ENCODE assay signal across 8 mouse cellular contexts in genomic region chr7:119794251-119794638, GRCm38 (mm10). TPM values are rescaled to one million over a fixed set of nuclear protein-coding genes. Genes with fewer than 3 reads are reported as not detected.
DNase-seq lines count a peak whose midpoint lies in the region; ATAC-seq and TF ChIP-seq lines count a peak whose summit lies in the region.

No protein-coding gene starts in this region.

- TF ChIP-seq POLR2A in bone marrow, adult 2 months (IDR thresholded peaks at IDR 0.05; ENCODE audit: borderline replicate concordance, control insufficient read depth, low read depth, low read length), result no peak

- H3K4me1 ChIP-seq in heart, embryonic 16.5 days (ENCODE audit: control insufficient read depth, insufficient read depth, low read length), result peaks cover 9% of the 10 kb centered on the region
- H3K4me1 ChIP-seq in bone marrow, adult 2 months (ENCODE audit: control insufficient read depth, insufficient read depth, low read length), result no peaks in the 10 kb centered on the region; the same call in 1 of the 2 replicates
- H3K4me1 ChIP-seq in hindbrain, embryonic 10.5 days (replicated peaks), result peaks cover 23% of the 10 kb centered on the region

- peak overlapping the region; percentile 90 for H3K9ac ChIP-seq in heart, embryonic 16.5 days (ENCODE audit: low read length)

- peaks cover 5% of the 10 kb centered on the region for H3K36me3 ChIP-seq in heart, embryonic 16.5 days (ENCODE audit: control insufficient read depth, insufficient read depth)
- H3K36me3 ChIP-seq in hindbrain, embryonic 10.5 days, result peaks cover 25% of the 10 kb centered on the region

- H3K27me3 ChIP-seq in heart, embryonic 16.5 days (ENCODE audit: control insufficient read depth, insufficient read depth, low read length), result no peaks in the 10 kb centered on the region
- no peaks in the 10 kb centered on the region for H3K27me3 ChIP-seq in hindbrain, embryonic 10.5 days (ENCODE audit: insufficient read depth, poor library complexity, severe bottlenecking)

- H3K9me3 ChIP-seq in heart, embryonic 16.5 days (replicated peaks; ENCODE audit: control insufficient read depth, low read length), result no peaks in the 10 kb centered on the region
- no peaks in the 10 kb centered on the region for H3K9me3 ChIP-seq in hindbrain, embryonic 10.5 days

- no peak for TF ChIP-seq CTCF in bone marrow, adult 2 months (IDR thresholded peaks at IDR 0.05; ENCODE audit: control insufficient read depth, insufficient read depth, low read length)

- peak overlapping the region; percentile 91 for H3K4me2 ChIP-seq in heart, embryonic 16.5 days (ENCODE audit: low read depth, low read length)

- no peak for DNase-seq in heart, adult 18-20 months
- no peak for DNase-seq in hindbrain, embryonic 10.5 days (ENCODE audit: low spot score)
- no peak for DNase-seq in adipocyte (ENCODE audit: low spot score)
- DNase-seq in left cerebral cortex, adult 9 months (ENCODE audit: low spot score in 2 of 2), result no peak
- no peak for DNase-seq in cerebellum, postnatal 4 days (ENCODE audit: low spot score in 2 of 2)

- H3K27ac ChIP-seq in heart, embryonic 16.5 days (ENCODE audit: low read length), result peak overlapping the region; percentile 85
- H3K27ac ChIP-seq in bone marrow, adult 2 months (ENCODE audit: control insufficient read depth, insufficient read depth, low read depth, low read length, poor library complexity), result peak overlapping the region; percentile 73
- peak overlapping the region; percentile 93 for H3K27ac ChIP-seq in hindbrain, embryonic 10.5 days

- 0% methylated on average over 20 of the region's 21 CpGs for WGBS in heart, embryonic 16.5 days
- under 1% methylated on average over 21 of the region's 21 CpGs for WGBS in bone marrow, adult 2 months
- under 1% methylated on average over 21 of the region's 21 CpGs for whole genome bisulfite sequencing in hindbrain, embryonic 10.5 days

- H3K4me3 ChIP-seq in heart, embryonic 16.5 days (ENCODE audit: low read length), result peak overlapping the region; percentile 84
- peak overlapping the region; percentile 77 for H3K4me3 ChIP-seq in bone marrow, adult 2 months (replicated peaks; ENCODE audit: control insufficient read depth, low read depth, low read length)
- H3K4me3 ChIP-seq in hindbrain, embryonic 10.5 days, result peak overlapping the region; percentile 76

- peak; percentile 46 for ATAC-seq in heart, embryonic 16.5 days (replicated peaks; ENCODE audit: extremely low read depth, insufficient read depth, low FRiP score)
- ATAC-seq in megakaryocyte, adult 5-6 weeks (ENCODE audit: poor library complexity, severe bottlenecking), result peak; percentile 68

RNA-seq across cellular contexts. Expression of gene Eri2, which starts 0.4 kb away (rescaled TPM):
- 13.3 TPM in 2 replicates for polyA plus RNA-seq in heart, embryonic 16.5 days (2015; fragmentation: Nextera tagmentation; extraction: Ambion mirVana)
- 1 to 10 TPM; 1.3 to 1.4 TPM for total RNA-seq in heart, adult 18-20 months (2021)
- 5.1 and 7.1 TPM in 2 replicates for polyA plus RNA-seq in bone marrow, adult 2 months (2011; ENCODE audit: insufficient read depth, insufficient read length, low replicate concordance, missing spikeins)
- 27.0 and 31.4 TPM in 2 replicates for polyA plus RNA-seq in hindbrain, embryonic 10.5 days (2016; fragmentation: Nextera tagmentation; extraction: Ambion mirVana)
- 17.0 and 18.0 TPM in 2 replicates for total RNA-seq in megakaryocyte, adult 5-6 weeks (2015)
- 7.6 and 10.2 TPM in 2 replicates for total RNA-seq in megakaryocyte, adult 5-6 weeks (2017)

RNA-seq across cellular contexts. Expression of gene Rexo5, which starts 0.4 kb away (rescaled TPM):
- 13.5 and 17.2 TPM in 2 replicates for polyA plus RNA-seq in heart, embryonic 16.5 days (2015; fragmentation: Nextera tagmentation; extraction: Ambion mirVana)
- total RNA-seq in heart, adult 18-20 months (2021), result 1 to 10 TPM; 1.1 to 2.1 TPM
- polyA plus RNA-seq in bone marrow, adult 2 months (2011; ENCODE audit: insufficient read depth, insufficient read length, low replicate concordance, missing spikeins), result 27.0 and 47.9 TPM in 2 replicates
- polyA plus RNA-seq in hindbrain, embryonic 10.5 days (2016; fragmentation: Nextera tagmentation; extraction: Ambion mirVana), result 27.3 and 28.3 TPM in 2 replicates
- 23.1 and 31.6 TPM in 2 replicates for total RNA-seq in megakaryocyte, adult 5-6 weeks (2015)
- 24.5 and 38.9 TPM in 2 replicates for total RNA-seq in megakaryocyte, adult 5-6 weeks (2017)

RNA-seq across cellular contexts. Expression of gene Acsm3, which starts 33.5 kb away (rescaled TPM):
- polyA plus RNA-seq in heart, embryonic 16.5 days (2015; fragmentation: Nextera tagmentation; extraction: Ambion mirVana), result 0.11 and 0.12 TPM in 2 replicates
- 1 to 10 TPM in 1 of 2 experiments, not detected in 1; 5.7 TPM for total RNA-seq in heart, adult 18-20 months (2021)
- 1.3 TPM in 1 of 2 replicates, not detected in the other for polyA plus RNA-seq in bone marrow, adult 2 months (2011; ENCODE audit: insufficient read depth, insufficient read length, low replicate concordance, missing spikeins)
- 0.11 and 0.20 TPM in 2 replicates for polyA plus RNA-seq in hindbrain, embryonic 10.5 days (2016; fragmentation: Nextera tagmentation; extraction: Ambion mirVana)
- total RNA-seq in megakaryocyte, adult 5-6 weeks (2015), result not detected in 2 replicates
- 0.20 TPM in 1 of 2 replicates, not detected in the other for total RNA-seq in megakaryocyte, adult 5-6 weeks (2017)
